Mouse (Mus musculus) thymus, adult 2 months (tissue): ENCODE results near the gene Bax.

Source experiments
- CTCF ChIP-seq: fragments of 200-500 bp; IDR thresholded peaks from 2 replicates; pipeline ENCODE4 v1.5.1; 2012; ENCODE audit warnings: mild to moderate bottlenecking, control low read depth, low read length, moderate library complexity, borderline replicate concordance; ENCODE audit not compliant: control insufficient read depth, poor library complexity, insufficient read depth; ENCODE audit errors: extremely low read depth
- POLR2A ChIP-seq: fragments of 200-500 bp; IDR thresholded peaks from 2 replicates; pipeline ENCODE4 v1.6.1; 2012; ENCODE audit warnings: mild to moderate bottlenecking, low read length, control low read depth, moderate library complexity; ENCODE audit not compliant: control insufficient read depth, poor library complexity, insufficient read depth; ENCODE audit errors: extremely low read depth

- TF ChIP-seq CTCF (no peak), POLR2A (no peak)
Measured at GRCm38 (mm10) chr7:45475291-45475969, 8.7 kb upstream of the Bax start.
